Mouse (Mus musculus) lung, postnatal 10 days (tissue): Measurements from ENCODE around the gene Smc5.
A peak's percentile ranks its signal among the peaks of the same experiment; 100 is the strongest.

Experiments
- DNase-seq: peaks from one replicate; pipeline ENCODE4 v3.0.0; 2021

Smc5 gene

GRCm38 (mm10) chr19:23273355-23274053 lies at the start of gene Smc5:
Gene Smc5, minus strand, starts transcription at chr19:23273897.
- peak; percentile 94 for DNase-seq

DNA sequence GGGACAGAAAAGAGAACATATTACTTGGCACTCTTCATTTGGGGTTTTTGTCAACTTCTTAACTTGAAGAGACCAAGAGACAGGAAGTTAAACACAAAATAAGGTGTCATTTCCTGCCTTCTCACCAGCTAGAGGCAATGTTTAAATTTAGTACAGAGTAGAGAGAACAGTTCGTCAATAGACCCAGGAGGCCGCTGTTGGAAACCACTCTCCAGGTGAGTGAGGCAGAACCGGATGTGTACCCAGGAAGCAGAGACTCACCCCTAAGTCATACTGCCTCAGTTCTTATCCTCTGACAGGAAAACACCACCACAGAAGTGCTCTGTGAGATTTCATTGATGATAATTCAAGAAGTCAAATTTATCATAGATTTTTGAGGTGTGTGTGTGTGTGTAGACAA lies 49.4 kb upstream of the Smc5 start:
- DNase-seq = no peak

DNA sequence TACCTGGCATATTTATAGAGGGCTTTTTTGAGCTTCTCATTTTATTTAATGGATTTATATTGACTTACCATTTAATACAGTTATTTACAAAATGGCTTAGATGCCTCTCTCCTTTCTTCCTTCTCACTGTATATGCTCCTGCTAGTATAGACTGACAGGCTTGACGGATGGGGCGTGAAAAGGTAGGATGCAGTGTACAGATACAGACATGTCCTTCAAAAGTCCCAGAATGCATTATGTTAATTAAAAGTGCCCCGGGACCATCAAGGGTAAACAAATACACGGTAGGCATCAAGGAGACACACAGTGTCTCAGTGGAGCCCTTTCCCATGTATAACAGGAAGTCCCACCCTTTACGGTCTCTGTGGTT lies 44.3 kb upstream of the Smc5 start:
- DNase-seq = no peak

DNA sequence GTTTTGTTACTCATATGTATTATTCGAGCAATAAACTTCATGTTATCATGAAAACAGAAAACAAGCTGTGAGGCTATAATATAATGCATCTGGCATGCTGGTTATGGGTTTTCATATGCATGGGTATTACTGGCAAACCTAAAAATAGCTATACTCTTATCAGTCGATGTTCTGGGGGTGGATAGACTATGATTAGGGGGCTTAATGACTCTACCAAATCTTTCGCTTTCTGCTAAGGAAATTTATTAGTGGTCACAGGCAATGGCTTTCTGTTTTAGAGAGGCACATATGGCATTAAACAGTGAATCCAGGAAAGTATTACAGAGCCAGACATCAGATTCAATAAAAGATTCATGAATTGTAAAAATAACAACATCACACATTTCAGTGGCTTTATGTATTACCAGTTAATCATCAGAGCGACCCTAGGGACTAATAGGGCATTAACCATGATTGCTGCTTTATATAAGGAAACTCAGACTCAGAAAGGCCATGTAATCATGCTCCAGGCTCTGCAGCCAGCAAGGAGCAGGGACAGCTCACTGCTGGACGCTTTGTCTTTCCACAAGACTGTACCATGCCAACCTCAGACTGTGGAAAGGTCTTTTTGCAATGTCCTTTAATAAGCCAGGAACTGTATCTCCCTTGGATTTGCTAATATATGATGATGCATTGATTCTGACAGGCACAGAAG lies 43.7 kb upstream of the Smc5 start:
- DNase-seq = no peak

DNA sequence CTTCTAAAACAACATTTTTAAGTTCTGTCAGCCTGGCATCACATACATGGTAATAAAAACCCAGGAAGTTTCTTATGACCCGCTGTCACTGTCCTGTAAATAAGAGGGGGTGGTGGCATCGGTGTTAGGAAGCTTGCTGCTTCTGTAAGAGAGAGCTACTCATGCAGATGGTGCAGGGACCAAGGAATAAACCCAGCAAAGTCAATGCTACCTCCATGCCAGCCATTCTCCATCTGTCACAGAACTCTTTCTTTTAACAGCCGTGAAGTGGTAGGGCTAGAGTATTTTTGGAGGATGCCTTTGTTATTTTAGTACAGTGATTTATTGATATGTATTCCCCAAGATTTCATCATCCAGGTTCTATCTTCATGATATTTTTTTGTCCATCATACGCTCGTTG lies 43.2 kb upstream of the Smc5 start:
- DNase-seq = no peak

DNA sequence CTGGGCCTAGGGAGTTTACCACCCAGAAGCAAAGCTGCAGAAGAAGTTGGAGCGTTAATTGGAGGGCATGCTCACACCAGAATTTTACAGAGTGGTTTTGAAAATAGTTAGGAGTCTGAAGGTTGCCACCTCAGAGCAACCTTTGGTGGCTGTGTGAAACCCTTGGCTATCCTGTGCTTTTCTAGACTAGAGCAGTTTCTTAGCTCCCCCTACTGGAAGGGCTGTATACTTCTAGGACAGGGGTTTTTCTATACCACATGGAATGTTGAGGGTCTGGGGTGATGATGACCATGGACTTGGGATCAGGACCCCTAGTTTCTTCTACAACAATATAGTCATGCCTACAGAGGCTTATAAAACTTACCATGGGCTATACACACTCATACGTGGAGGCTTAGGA lies 36.3 kb upstream of the Smc5 start:
- DNase-seq = no peak

- no peak for DNase-seq
Observed at GRCm38 (mm10) chr19:23306671-23307070, 33.0 kb upstream of the Smc5 start.

DNA sequence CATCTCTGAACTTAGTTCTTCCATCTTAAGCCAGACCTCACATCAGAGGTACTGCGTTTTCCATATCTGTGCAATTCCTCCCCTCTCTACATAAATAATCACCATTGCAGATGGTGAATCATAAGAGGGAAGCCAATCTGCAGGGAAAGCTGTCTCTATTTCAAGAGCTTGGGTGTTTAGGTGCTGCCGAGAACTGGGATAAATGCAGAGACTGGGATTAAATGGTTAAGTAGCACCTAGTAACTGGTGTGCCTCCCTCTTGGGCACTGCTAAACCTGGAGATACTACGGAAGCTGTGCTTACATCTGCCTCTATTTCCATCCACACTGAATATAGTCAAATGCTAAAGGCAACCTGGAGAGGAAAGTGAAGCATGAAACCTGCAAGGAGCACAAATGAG lies 26.3 kb upstream of the Smc5 start:
- no peak for DNase-seq

GRCm38 (mm10) chr19:23298917-23299316 lies 25.2 kb upstream of the Smc5 start:
- DNase-seq = no peak

DNA sequence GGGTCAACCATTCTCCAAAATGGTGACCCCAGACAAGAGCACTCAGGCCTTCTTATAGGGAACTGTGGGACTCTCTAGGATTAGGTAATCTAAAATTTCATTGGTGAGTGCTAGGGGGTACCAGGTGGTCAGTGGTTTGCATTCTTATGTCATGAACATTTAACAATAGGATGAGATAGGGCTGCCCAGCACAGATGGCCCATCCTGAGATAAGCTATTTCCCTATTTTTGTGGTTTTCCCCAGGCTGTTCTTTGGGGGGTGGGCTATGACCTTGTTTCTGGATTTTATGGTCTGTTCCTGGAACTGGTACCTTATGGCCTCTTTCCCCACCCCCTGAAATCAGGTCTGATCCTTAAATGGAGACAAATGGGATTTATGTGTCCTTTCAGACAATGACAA lies 23.5 kb upstream of the Smc5 start:
- DNase-seq = no peak

GRCm38 (mm10) chr19:23289251-23289650 lies 15.6 kb upstream of the Smc5 start:
- no peak for DNase-seq

- no peak for DNase-seq
Observed at GRCm38 (mm10) chr19:23281911-23282660, 8.4 kb upstream of the Smc5 start.

DNA sequence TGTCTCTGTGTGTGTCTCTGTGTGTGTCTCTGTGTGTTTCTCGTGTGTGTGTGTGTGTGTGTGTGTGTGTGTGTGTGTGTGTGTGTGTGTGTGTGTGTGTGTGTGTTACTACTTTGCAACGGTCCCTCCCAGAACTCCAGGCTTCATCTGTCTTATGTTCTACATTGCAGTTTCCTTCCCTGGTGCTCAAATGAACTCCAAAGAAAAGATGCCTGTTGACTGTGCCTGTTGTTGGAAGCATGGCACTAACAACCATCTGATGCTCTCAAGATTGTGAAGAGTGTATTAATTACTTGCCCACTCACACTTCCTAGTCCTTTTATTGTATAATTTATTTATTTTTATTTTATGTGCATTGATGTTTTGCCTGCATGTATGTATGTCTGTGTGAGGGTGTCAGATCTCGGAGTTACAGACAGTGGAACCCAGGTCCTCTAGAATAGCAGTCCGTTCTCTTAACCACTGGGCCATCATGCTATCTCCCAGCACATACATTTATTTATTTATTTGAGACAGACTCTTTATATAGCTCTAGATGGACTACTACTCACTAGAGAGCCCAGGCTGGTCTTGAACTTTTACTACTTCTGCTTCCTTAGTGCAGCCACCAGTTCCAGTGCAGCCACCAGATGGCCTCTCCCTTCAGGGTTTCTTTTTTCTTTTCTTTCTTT lies 492 bp upstream of the Smc5 start:
- no peak for DNase-seq

- DNase-seq = no peak
Observed at GRCm38 (mm10) chr19:23256771-23257170, 16.9 kb downstream of the Smc5 start.

GRCm38 (mm10) chr19:23246473-23246872 lies 27.2 kb downstream of the Smc5 start:
- no peak for DNase-seq

GRCm38 (mm10) chr19:23225065-23225464 lies 48.6 kb downstream of the Smc5 start:
- peak; percentile 65 for DNase-seq

GRCm38 (mm10) chr19:23214326-23214725 lies 59.4 kb downstream of the Smc5 start:
- no peak for DNase-seq

- no peak for DNase-seq
Observed at GRCm38 (mm10) chr19:23211325-23211724, 62.4 kb downstream of the Smc5 start.

DNA sequence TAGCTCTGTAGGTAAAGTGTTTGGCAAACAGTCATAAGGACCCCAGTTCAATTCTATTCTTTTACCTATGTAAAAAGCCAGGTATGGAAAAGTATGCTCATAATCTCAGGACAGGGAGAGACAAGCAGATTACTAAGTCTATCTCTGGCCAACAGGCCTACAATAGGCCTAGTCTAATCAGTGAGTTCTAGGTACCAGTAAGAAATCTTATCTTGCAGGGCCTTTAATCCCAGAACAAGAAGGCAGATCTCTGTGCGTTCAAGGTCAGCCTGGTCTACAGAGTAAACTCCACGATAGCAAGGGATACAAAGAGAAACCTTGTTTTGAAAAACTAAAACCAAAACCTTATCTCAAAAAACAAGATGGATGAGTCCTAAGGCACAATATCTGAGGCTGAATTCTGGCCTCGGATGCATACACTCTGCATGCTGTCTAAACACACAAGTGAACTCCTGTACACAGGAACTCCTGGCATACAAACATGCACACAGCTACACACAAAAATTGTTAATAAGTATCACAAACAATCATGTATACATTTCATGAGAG lies 70.1 kb downstream of the Smc5 start:
- no peak for DNase-seq

DNA sequence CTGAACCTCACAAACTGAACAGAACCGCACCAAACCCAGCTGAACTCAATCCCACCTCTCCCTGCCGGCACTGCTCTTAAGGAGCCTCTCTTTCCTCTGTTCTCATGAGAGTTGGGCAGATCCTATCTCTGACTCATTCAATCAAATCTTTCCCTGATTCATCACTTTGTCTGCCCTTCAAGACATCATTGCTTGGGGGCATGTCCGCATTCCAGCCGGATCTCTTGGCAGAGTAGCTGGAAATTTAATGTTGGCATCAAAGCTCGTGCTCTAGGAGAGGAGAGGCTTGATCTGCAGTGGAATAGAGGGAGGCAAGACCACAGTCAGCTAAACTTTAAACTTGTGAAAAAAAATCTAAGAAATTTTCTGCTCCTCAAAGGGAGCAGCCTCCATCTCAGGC lies 71.6 kb downstream of the Smc5 start:
- no peak for DNase-seq

DNA sequence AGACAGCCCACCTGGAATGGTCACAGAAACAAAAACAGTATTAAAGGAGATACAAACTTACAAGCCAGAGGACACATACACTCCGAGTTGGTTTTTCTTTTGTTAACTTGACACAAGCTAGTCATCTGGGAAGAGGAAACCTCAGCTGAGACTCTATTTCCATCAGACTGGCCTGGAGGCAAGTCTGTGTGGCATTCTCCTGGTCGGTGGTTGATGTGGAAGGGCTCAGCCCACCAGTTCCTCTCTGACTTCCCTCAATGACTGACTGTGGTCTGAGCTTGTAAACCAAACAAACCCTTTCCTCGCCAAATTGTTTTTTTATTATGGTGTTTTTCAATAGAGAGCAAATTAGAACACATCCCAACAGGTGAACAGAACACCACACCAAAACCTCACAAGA lies 80.6 kb downstream of the Smc5 start:
- DNase-seq = no peak

GRCm38 (mm10) chr19:23191486-23191885 lies 82.2 kb downstream of the Smc5 start:
- DNase-seq = no peak

DNA sequence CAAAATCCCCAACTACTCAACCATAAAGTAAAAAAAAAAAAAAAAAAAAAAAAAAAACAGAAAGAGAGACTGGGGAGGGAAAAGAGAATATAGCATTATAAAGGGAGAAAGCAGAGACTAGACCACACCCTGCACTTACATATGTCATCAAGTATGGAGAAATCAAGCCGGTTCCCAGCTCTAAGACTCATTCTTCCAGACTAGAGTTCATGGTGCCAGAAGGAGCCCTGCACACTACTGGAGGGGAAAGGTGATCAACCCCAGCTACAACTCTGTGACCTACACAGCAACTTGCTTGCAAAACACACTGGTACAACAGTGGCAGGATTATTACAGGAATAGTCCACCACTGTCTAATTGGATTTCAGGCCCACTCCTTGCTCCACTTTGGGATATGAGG lies 84.0 kb downstream of the Smc5 start:
- no peak for DNase-seq
